Mouse (Mus musculus): ENCODE data around the gene Prtg. TPM values are rescaled to one million over a fixed set of nuclear protein-coding genes. Genes with fewer than 3 reads are reported as not detected.

The Prtg gene
- polyA plus RNA-seq, 1 experiment from 2014 or later = 0.06 TPM

- ATAC-seq (ENCODE audit: low FRiP score, low TSS enrichment) = no peak
- TF ChIP-seq CTCF (IDR thresholded peaks at IDR 0.05; ENCODE audit: low read depth) = no peak
- TF ChIP-seq EP300 (optimal IDR thresholded peaks at IDR 0.05) = no peak
- 92% methylated on average over 13 of the region's 13 CpGs for WGBS
Observed at GRCm38 (mm10) chr9:72944286-72944685, 137.6 kb downstream of the Prtg start.

GRCm38 (mm10) chr9:72947010-72947409 lies 140.3 kb downstream of the Prtg start:
- 0 out of 2 replicates have a peak, but pooled peaks cover 4% of the 10 kb centered on the region for H3K36me3 ChIP-seq (ENCODE audit: control insufficient read depth, insufficient read depth, low read length)
- H3K9me3 ChIP-seq (ENCODE audit: control insufficient read depth, low read length) = no peaks in the 10 kb centered on the region
- no peak for ATAC-seq (ENCODE audit: low FRiP score, low TSS enrichment)
- no peaks in the 10 kb centered on the region for H3K4me1 ChIP-seq (replicated peaks; ENCODE audit: control insufficient read depth, insufficient read depth)
- WGBS = 94% methylated on average over 1 of the region's 1 CpGs
- no peak overlapping the region for H3K4me2 ChIP-seq (replicated peaks; ENCODE audit: low read depth)
- no peaks in the 10 kb centered on the region for H3K27me3 ChIP-seq (ENCODE audit: control insufficient read depth, insufficient read depth, low read length)
- no peak overlapping the region for H3K27ac ChIP-seq (replicated peaks)
- no peak overlapping the region for H3K4me3 ChIP-seq (ENCODE audit: low read depth, low read length)
- TF ChIP-seq CTCF (IDR thresholded peaks at IDR 0.05; ENCODE audit: low read depth) (peak; percentile 30), EP300 (optimal IDR thresholded peaks at IDR 0.05) (no peak)
- DNase-seq (ENCODE audit: low spot score) = no peak
- H3K9ac ChIP-seq (ENCODE audit: low read length) = no peak overlapping the region

More at GRCm38 (mm10) chr9:72944286-72944685, 137.6 kb downstream of the Prtg start:
- Histone ChIP-seq H3K36me3 (ENCODE audit: control insufficient read depth, insufficient read depth, low read length) (0 out of 2 replicates have a peak, but pooled peaks cover 4% of the 10 kb centered on the region), H3K9me3 (ENCODE audit: control insufficient read depth, low read length) (no peaks in the 10 kb centered on the region), H3K9ac (ENCODE audit: low read length) (no peak overlapping the region), H3K27me3 (ENCODE audit: control insufficient read depth, insufficient read depth, low read length) (no peaks in the 10 kb centered on the region), H3K27ac (replicated peaks) (no peak overlapping the region), H3K4me1 (replicated peaks; ENCODE audit: control insufficient read depth, insufficient read depth) (no peaks in the 10 kb centered on the region), H3K4me2 (replicated peaks; ENCODE audit: low read depth) (no peak overlapping the region), H3K4me3 (ENCODE audit: low read depth, low read length) (no peak overlapping the region)
- DNase-seq (ENCODE audit: low spot score) = no peak

GRCm38 (mm10) chr9:72949572-72949971 lies 142.9 kb downstream of the Prtg start:
- H3K9ac ChIP-seq (ENCODE audit: low read length) = no peak overlapping the region
- no peak overlapping the region for H3K27ac ChIP-seq (replicated peaks)
- no peak for DNase-seq (ENCODE audit: low spot score)
- no peak for TF ChIP-seq CTCF (IDR thresholded peaks at IDR 0.05; ENCODE audit: low read depth)
- TF ChIP-seq EP300 (optimal IDR thresholded peaks at IDR 0.05) = no peak
- no peak overlapping the region for H3K4me2 ChIP-seq (replicated peaks; ENCODE audit: low read depth)
- no peaks in the 10 kb centered on the region for H3K4me1 ChIP-seq (replicated peaks; ENCODE audit: control insufficient read depth, insufficient read depth)
- 58% methylated on average over 7 of the region's 7 CpGs for WGBS
- no peak overlapping the region for H3K4me3 ChIP-seq (ENCODE audit: low read depth, low read length)
- H3K36me3 ChIP-seq (ENCODE audit: control insufficient read depth, insufficient read depth, low read length) = 0 out of 2 replicates have a peak, but pooled peaks cover 4% of the 10 kb centered on the region
- H3K9me3 ChIP-seq (ENCODE audit: control insufficient read depth, low read length) = no peaks in the 10 kb centered on the region
- ATAC-seq (ENCODE audit: low FRiP score, low TSS enrichment) = no peak
- H3K27me3 ChIP-seq (ENCODE audit: control insufficient read depth, insufficient read depth, low read length) = no peaks in the 10 kb centered on the region

GRCm38 (mm10) chr9:72954746-72955145 lies 148.1 kb downstream of the Prtg start:
- ATAC-seq (ENCODE audit: low FRiP score, low TSS enrichment) (no peak), DNase-seq (ENCODE audit: low spot score) (peak; percentile 21)
- TF ChIP-seq CTCF (IDR thresholded peaks at IDR 0.05; ENCODE audit: low read depth) (peak; percentile 58), EP300 (optimal IDR thresholded peaks at IDR 0.05) (no peak)
- 54% methylated on average over 2 of the region's 2 CpGs for WGBS
- no peaks in the 10 kb centered on the region for H3K27me3 ChIP-seq (ENCODE audit: control insufficient read depth, insufficient read depth, low read length)
- no peaks in the 10 kb centered on the region for H3K4me1 ChIP-seq (replicated peaks; ENCODE audit: control insufficient read depth, insufficient read depth)
- no peak overlapping the region for H3K27ac ChIP-seq (replicated peaks)
- no peak overlapping the region for H3K4me2 ChIP-seq (replicated peaks; ENCODE audit: low read depth)
- H3K36me3 ChIP-seq (ENCODE audit: control insufficient read depth, insufficient read depth, low read length) = no peaks in the 10 kb centered on the region
- H3K9ac ChIP-seq (ENCODE audit: low read length) = no peak overlapping the region
- no peak overlapping the region for H3K4me3 ChIP-seq (ENCODE audit: low read depth, low read length)
- no peaks in the 10 kb centered on the region for H3K9me3 ChIP-seq (ENCODE audit: control insufficient read depth, low read length)

- no peak overlapping the region for H3K4me3 ChIP-seq (ENCODE audit: low read depth, low read length)
- no peak overlapping the region for H3K4me2 ChIP-seq (replicated peaks; ENCODE audit: low read depth)
- no peak overlapping the region for H3K9ac ChIP-seq (ENCODE audit: low read length)
- ATAC-seq (ENCODE audit: low FRiP score, low TSS enrichment) (0 out of 2 replicates have a peak, but pooled peaks have one; percentile 52), DNase-seq (ENCODE audit: low spot score) (peak; percentile 41)
- no peaks in the 10 kb centered on the region for H3K4me1 ChIP-seq (replicated peaks; ENCODE audit: control insufficient read depth, insufficient read depth)
- no peak for TF ChIP-seq EP300 (optimal IDR thresholded peaks at IDR 0.05)
- TF ChIP-seq CTCF (IDR thresholded peaks at IDR 0.05; ENCODE audit: low read depth) = peak; percentile 82
- 26% methylated on average over 1 of the region's 1 CpGs for WGBS
- H3K27me3 ChIP-seq (ENCODE audit: control insufficient read depth, insufficient read depth, low read length) = no peaks in the 10 kb centered on the region
- H3K27ac ChIP-seq (replicated peaks) = no peak overlapping the region
- H3K9me3 ChIP-seq (ENCODE audit: control insufficient read depth, low read length) = no peaks in the 10 kb centered on the region
- H3K36me3 ChIP-seq (ENCODE audit: control insufficient read depth, insufficient read depth, low read length) = no peaks in the 10 kb centered on the region
Observed at GRCm38 (mm10) chr9:72955546-72955945, 148.9 kb downstream of the Prtg start.

GRCm38 (mm10) chr9:72958521-72959450 lies 152.1 kb downstream of the Prtg start, which contains the start of the genes Dyx1c1 and Gm44503:
Gene Dyx1c1, plus strand, starts transcription at chr9:72958785.
Gene Gm44503, plus strand, starts transcription at chr9:72958852.
- no peaks in the 10 kb centered on the region for H3K9me3 ChIP-seq (ENCODE audit: control insufficient read depth, low read length)
- H3K4me1 ChIP-seq (replicated peaks; ENCODE audit: control insufficient read depth, insufficient read depth) = no peaks in the 10 kb centered on the region
- DNase-seq (ENCODE audit: low spot score) = peak; percentile 82
- no peaks in the 10 kb centered on the region for H3K36me3 ChIP-seq (ENCODE audit: control insufficient read depth, insufficient read depth, low read length)
- peak within 1 kb of the TSS; percentile 63 for H3K4me2 ChIP-seq (replicated peaks; ENCODE audit: low read depth)
- WGBS = 2% methylated on average over 43 of the region's 43 CpGs
- H3K27ac ChIP-seq (replicated peaks) = no peak within 1 kb of the TSS
- H3K4me3 ChIP-seq (ENCODE audit: low read depth, low read length) = peak within 1 kb of the TSS; percentile 58
- peak; percentile 87 for ATAC-seq (ENCODE audit: low FRiP score, low TSS enrichment)
- peak within 1 kb of the TSS; percentile 53 for H3K9ac ChIP-seq (ENCODE audit: low read length)
- no peaks in the 10 kb centered on the region for H3K27me3 ChIP-seq (ENCODE audit: control insufficient read depth, insufficient read depth, low read length)
- no peak for TF ChIP-seq EP300 (optimal IDR thresholded peaks at IDR 0.05)
- TF ChIP-seq CTCF (IDR thresholded peaks at IDR 0.05; ENCODE audit: low read depth) = peak; percentile 18

Data from stomach, postnatal 0 days (tissue).